Mouse (Mus musculus) thymus, postnatal 14 days (tissue): ENCODE measurements around the gene Fbxw16.
"Not testable (repeated sequence)": the region's sequence is repeated elsewhere in the genome, so short reads cannot be mapped to it uniquely, and the experiment has no call there.

Experiments used
- DNase-seq: peaks from one replicate; pipeline ENCODE4 v3.0.0; 2021

Gene Fbxw16

GRCm38 (mm10) chr9:109449040-109449439 is at the start of gene Fbxw16:
TSS of gene Fbxw16 (minus strand) at chr9:109449140.
- no peak for DNase-seq

GRCm38 (mm10) chr9:109495775-109496174 is 46.8 kb upstream of the Fbxw16 start, which contains the start of gene Fbxw19:
TSS of gene Fbxw19 (minus strand) at chr9:109495875.
- DNase-seq = not testable (repeated sequence)

- DNase-seq = no peak
Observed at GRCm38 (mm10) chr9:109432956-109433355, 16.0 kb downstream of the Fbxw16 start.

GRCm38 (mm10) chr9:109404196-109404595 is 44.7 kb downstream of the Fbxw16 start, which contains the start of gene Fbxw22:
TSS of gene Fbxw22 (minus strand) at chr9:109404296.
- DNase-seq = not testable (repeated sequence)
